Mouse (Mus musculus): Measurements from ENCODE around the gene Ago3.

Ago3 gene

DNA sequence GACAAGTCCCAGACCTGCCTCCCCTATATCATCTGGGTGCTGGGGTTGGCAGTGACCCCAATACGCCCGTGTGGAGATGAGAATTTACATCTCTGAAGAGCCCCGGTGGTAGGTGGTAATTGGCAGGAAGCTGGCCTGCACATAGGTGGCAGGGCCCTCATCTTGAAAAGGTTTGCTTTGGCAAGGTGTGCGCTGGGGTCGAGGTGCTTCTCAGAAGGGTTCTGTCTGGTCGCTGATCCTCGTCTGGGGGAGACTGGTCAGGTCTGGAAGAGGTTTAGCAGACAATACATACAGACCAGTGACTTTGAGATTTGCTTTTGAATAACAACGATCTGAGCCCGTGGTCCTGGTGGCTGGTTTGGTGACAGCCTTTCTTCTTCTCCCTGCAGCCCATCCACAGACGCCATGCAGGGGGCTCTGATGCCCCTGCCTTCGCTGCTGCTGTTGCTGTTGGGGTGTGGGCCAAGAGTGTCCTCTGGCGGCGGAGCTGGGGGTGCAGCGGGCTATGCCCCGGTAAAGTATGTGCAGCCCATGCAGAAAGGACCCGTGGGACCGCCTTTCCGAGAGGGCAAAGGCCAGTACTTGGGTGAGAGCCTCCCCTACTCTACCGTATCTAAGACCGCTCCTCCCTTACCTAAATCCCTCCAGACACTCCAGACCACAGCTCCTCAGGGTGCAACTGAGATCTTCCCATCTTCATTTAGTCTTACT, 120.0 kb downstream of the Ago3 start:
- no peak for DNase-seq (ENCODE audit: low spot score)

- no peak for DNase-seq (ENCODE audit: low spot score)
Measured at GRCm38 (mm10) chr4:126306827-126307226, 122.5 kb downstream of the Ago3 start.

DNA sequence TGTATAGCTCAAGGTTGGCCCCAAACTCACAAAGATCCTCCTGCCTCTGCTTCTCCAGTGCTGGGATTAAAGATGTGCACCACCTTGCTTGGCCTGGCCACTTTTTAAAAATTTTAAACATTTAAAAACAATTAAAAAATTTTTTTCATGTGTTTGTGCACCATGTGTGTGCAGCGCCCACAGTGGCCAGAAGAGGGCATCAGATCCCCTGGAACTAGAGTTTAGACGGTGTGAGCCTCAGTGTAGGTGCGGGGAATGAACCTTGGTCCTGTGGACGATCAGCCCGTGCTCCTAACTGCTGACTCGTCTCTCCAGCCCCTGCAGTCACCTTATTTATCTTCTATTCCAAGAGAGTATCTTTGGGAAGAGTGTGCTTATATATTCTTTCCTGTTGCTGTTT, 123.3 kb downstream of the Ago3 start:
- DNase-seq (ENCODE audit: low spot score), result no peak

- no peak for DNase-seq (ENCODE audit: low spot score)
Measured at GRCm38 (mm10) chr4:126305428-126305827, 123.9 kb downstream of the Ago3 start.

GRCm38 (mm10) chr4:126303877-126304276, 125.5 kb downstream of the Ago3 start:
- no peak for DNase-seq (ENCODE audit: low spot score)

- no peak for DNase-seq (ENCODE audit: low spot score)
Measured at GRCm38 (mm10) chr4:126301584-126302309, 127.6 kb downstream of the Ago3 start.

GRCm38 (mm10) chr4:126300916-126301583, 128.3 kb downstream of the Ago3 start:
- no peak for DNase-seq (ENCODE audit: low spot score)

GRCm38 (mm10) chr4:126296617-126297101, 132.7 kb downstream of the Ago3 start:
- DNase-seq (ENCODE audit: low spot score), result no peak

- DNase-seq (ENCODE audit: low spot score), result no peak
Measured at GRCm38 (mm10) chr4:126295937-126296336, 133.4 kb downstream of the Ago3 start.

- no peak for DNase-seq (ENCODE audit: low spot score)
Measured at GRCm38 (mm10) chr4:126295152-126295551, 134.2 kb downstream of the Ago3 start.

GRCm38 (mm10) chr4:126291196-126291595, 138.2 kb downstream of the Ago3 start:
- no peak for DNase-seq (ENCODE audit: low spot score)

GRCm38 (mm10) chr4:126290314-126290713, 139.0 kb downstream of the Ago3 start:
- no peak for DNase-seq (ENCODE audit: low spot score)

GRCm38 (mm10) chr4:126288085-126288666, 141.2 kb downstream of the Ago3 start:
- DNase-seq (ENCODE audit: low spot score), result no peak

DNA sequence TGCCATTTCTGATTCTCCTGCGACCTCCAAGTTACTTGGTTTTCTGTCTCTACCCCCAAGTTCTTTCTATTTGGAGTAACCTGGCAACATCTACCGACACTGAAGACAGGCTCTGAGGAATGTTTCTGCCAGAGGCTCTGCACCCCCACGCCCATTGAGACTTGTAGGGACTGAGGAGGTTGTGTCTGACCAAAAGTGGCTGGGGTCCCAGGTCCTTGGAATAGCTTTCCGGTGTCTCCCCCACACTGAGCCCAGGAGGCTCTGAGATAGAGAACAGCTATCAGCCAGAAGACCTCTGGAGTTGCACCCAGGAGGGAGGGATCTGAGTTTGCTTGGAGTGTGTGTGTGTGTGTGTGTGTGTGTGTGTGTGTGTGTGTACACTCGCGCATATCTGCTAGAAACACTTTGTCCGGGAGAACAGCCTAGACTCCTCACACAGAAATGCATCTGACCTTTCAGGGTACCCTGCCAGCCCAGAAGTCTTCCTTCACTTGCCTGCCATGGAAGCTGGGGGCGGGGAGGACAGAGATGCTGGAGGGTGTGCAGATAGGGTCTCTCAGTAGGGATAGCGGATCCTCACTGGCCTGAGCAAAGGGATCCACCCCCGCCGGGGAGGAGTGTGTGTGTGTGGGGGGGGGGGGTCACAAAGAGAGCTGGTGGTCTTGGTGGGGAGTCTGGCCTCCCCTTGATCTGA, 141.9 kb downstream of the Ago3 start:
- no peak for DNase-seq (ENCODE audit: low spot score)

DNA sequence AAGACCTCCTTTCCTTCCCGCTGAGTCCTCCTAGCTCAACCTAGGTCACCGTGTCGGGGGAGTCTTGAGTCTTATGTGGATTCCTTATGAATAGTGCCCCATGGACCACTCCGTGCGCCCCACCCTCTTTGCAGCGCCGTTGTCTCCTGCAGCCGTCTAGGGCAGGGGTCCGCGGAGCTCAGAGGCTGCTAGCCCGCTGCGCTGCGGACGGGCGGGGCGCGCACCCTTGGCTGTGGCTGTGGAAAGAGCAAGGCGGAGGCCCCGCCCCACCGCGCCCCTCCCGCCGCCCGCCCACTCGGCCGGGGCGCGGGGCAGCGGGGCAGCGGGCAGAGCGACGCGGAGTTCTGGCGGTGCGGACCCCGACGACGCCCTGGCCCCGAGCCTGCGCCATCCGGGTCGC, 142.9 kb downstream of the Ago3 start, which contains the start of gene Col8a2:
TSS of gene Col8a2 (plus strand) at position 302 of the 400 bp plus-strand sequence.
- DNase-seq (ENCODE audit: low spot score), result no peak

GRCm38 (mm10) chr4:126283582-126283981, 145.8 kb downstream of the Ago3 start:
- DNase-seq (ENCODE audit: low spot score), result no peak

- no peak for DNase-seq (ENCODE audit: low spot score)
Measured at GRCm38 (mm10) chr4:126281706-126282105, 147.7 kb downstream of the Ago3 start.
